Mouse (Mus musculus) kidney, postnatal 25 days (tissue): ENCODE data around the gene Gm11757.
"Not testable (repeated sequence)": the region's sequence is repeated elsewhere in the genome, so short reads cannot be mapped to it uniquely, and the experiment has no call there.

ENCODE experiments used
- DNase-seq, 2 experiments: peaks; one replicate each; pipeline ENCODE4 v3.0.0; 2021; ENCODE audit warnings: mixed read lengths in 2 of 2

The Gm11757 gene

GRCm38 (mm10) chr4:73891012-73891411 is at the start of gene Gm11757:
Gene Gm11757, minus strand, starts transcription at chr4:73891112.
- not testable (repeated sequence) for DNase-seq

GRCm38 (mm10) chr4:73920660-73921059 is 29.7 kb upstream of the Gm11757 start, which contains the start of gene Gm11756:
Gene Gm11756, minus strand, starts transcription at chr4:73920760.
- DNase-seq: not testable (repeated sequence)

GRCm38 (mm10) chr4:73905853-73906252 is 14.9 kb upstream of the Gm11757 start, which contains the start of gene Gm13871:
Gene Gm13871, minus strand, starts transcription at chr4:73905953.
- DNase-seq: not testable (repeated sequence)

- DNase-seq: not testable (repeated sequence)
Measured at GRCm38 (mm10) chr4:73876166-73876565, 14.7 kb downstream of the Gm11757 start, which contains the start of gene Gm11758. Gene Gm11758, minus strand, starts transcription at chr4:73876266.
